Mouse (Mus musculus) intestine, embryonic 16.5 days (tissue): ENCODE measurements at regions not wholly inside any gene's neighbourhood (a gene's known extent, or its start where the extent isn't known, plus 50 kb on each side); places are given as distances from the start of the nearest gene placed in this dataset.
A peak's percentile ranks its signal among the peaks of the same experiment; 100 is the strongest.

Experiments used
- ATAC-seq: fragments of 200-750 bp; cut with Nextera tagmentation; 2 replicates; pipeline ENCODE4 v1.8.0; 2017; ENCODE audit warnings: moderate TSS enrichment, moderate library complexity
- H3K27ac ChIP-seq: fragments of 300-500 bp; sonication (generic); 2 replicates; pipeline ENCODE4 v1.5.1; 2014; ENCODE audit warnings: mild to moderate bottlenecking, low read length
- H3K27me3 ChIP-seq: fragments of 300-500 bp; sonication (generic); replicated peaks from 2 replicates; pipeline ENCODE4 v1.6.1; 2014; ENCODE audit warnings: low read length, control low read depth, mixed read lengths; ENCODE audit not compliant: control insufficient read depth, insufficient read depth
- H3K36me3 ChIP-seq: fragments of 300-500 bp; sonication (generic); 2 replicates; pipeline ENCODE4 v1.6.1; 2014; ENCODE audit warnings: low read length, control low read depth; ENCODE audit not compliant: control insufficient read depth, insufficient read depth
- H3K4me1 ChIP-seq: fragments of 300-500 bp; sonication (generic); 2 replicates; pipeline ENCODE4 v1.6.1; 2014; ENCODE audit warnings: low read length, control low read depth, mixed read lengths; ENCODE audit not compliant: control insufficient read depth, insufficient read depth
- H3K4me2 ChIP-seq: fragments of 300-500 bp; sonication (generic); 2 replicates; pipeline ENCODE4 v1.6.1; 2014; ENCODE audit warnings: low read depth, low read length, control low read depth
- H3K4me3 ChIP-seq: fragments of 300-500 bp; sonication (generic); 2 replicates; pipeline ENCODE4 v1.5.1; 2014; ENCODE audit warnings: mild to moderate bottlenecking, low read length
- H3K9ac ChIP-seq: fragments of 300-500 bp; sonication (generic); 2 replicates; pipeline ENCODE4 v1.6.1; 2014; ENCODE audit warnings: low read depth, low read length
- H3K9me3 ChIP-seq: fragments of 300-500 bp; sonication (generic); 2 replicates; pipeline ENCODE4 v1.6.1; 2016; ENCODE audit warnings: low read length, control low read depth; ENCODE audit not compliant: control insufficient read depth
- WGBS: fragments of 180-500 bp; shearing (Covaris S2); extraction: QIAGEN DNeasy Blood & Tissue Kit; methylation state at CpG from one replicate; pipeline ENCODE4 v1.1.7; 2014; 5-methylcytosine and 5-hydroxymethylcytosine counted together

GRCm38 (mm10) chr14:80789131-80789530, 805.2 kb downstream of the Olfm4 start:
- ATAC-seq, result no peak
- no peak overlapping the region for H3K9ac ChIP-seq
- no peak overlapping the region for H3K4me3 ChIP-seq
- no peaks in the 10 kb centered on the region for H3K27me3 ChIP-seq
- no peaks in the 10 kb centered on the region for H3K4me1 ChIP-seq
- no peak overlapping the region for H3K27ac ChIP-seq
- WGBS, result 95% methylated on average over 1 of the region's 1 CpGs
- H3K9me3 ChIP-seq, result no peaks in the 10 kb centered on the region
- H3K36me3 ChIP-seq, result no peaks in the 10 kb centered on the region
- no peak overlapping the region for H3K4me2 ChIP-seq

DNA sequence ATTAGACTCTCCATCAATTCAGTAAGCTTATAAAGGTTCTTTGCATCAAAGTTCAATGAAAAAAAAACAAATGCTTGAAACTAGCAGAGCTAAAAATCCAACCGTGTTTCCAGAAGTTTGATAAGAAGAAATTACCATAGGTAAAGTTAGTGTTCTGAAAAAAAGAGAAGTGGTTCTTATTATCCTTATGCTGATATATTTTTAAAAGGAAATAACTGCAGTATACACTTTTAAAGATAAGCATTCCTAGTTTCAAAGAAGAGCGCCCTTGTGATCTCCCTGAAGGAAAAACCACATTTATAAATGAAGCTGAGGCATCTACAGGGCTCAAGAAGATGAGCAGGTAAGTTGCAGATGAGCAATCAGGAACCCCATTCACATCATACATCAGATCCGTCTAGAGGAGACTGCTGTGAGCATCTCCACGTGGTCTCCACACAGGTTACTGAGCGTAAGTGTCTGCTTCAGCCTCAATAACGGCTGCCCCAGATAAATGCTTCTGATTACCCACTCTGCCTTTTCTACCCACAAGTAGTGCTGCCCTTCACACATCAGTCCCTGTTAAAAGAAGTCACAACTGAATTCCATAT, 815.6 kb downstream of the Olfm4 start:
- Histone ChIP-seq H3K4me1 (no peaks in the 10 kb centered on the region), H3K4me3 (no peak overlapping the region), H3K27ac (no peak overlapping the region), H3K36me3 (no peaks in the 10 kb centered on the region), H3K9ac (no peak overlapping the region), H3K27me3 (no peaks in the 10 kb centered on the region), H3K4me2 (no peak overlapping the region), H3K9me3 (no peaks in the 10 kb centered on the region)
- WGBS, result 85% methylated on average over 6 of the region's 6 CpGs
- no peak for ATAC-seq

DNA sequence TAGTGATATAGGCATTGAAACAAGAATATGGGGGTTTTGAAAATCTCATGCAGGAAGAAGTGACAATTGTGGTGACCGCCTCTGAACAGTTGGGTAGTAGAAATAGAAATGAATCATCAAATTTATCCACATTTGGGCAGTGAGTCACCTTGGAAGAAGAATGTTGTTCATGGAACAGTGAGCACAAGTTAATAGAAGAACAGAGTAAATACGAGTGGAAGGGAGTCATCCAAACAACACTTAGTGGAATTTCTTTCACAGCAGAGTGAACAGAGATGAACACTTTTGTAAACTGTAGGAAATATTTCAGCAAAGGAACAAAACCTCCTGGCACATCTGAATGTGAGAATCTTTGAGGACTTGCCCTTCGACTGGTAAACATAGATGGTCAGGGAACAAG, 846.6 kb downstream of the Olfm4 start:
- Histone ChIP-seq H3K36me3 (no peaks in the 10 kb centered on the region), H3K9me3 (no peaks in the 10 kb centered on the region), H3K9ac (no peak overlapping the region), H3K27ac (no peak overlapping the region), H3K4me2 (no peak overlapping the region), H3K4me3 (no peak overlapping the region), H3K4me1 (no peaks in the 10 kb centered on the region), H3K27me3 (no peaks in the 10 kb centered on the region)
- 77% methylated on average over 3 of the region's 3 CpGs for WGBS
- no peak for ATAC-seq

- Histone ChIP-seq H3K4me2 (no peak overlapping the region), H3K4me3 (no peak overlapping the region), H3K4me1 (no peaks in the 10 kb centered on the region), H3K27ac (no peak overlapping the region), H3K36me3 (no peaks in the 10 kb centered on the region), H3K27me3 (no peaks in the 10 kb centered on the region), H3K9ac (no peak overlapping the region), H3K9me3 (no peaks in the 10 kb centered on the region)
- WGBS, result 81% methylated on average over 4 of the region's 4 CpGs
- ATAC-seq, result no peak
These were observed 860.7 kb downstream of the Olfm4 start for GRCm38 (mm10) chr14:80844550-80844949.

- no peaks in the 10 kb centered on the region for H3K9me3 ChIP-seq
- peak; percentile 84 for ATAC-seq
- no peak overlapping the region for H3K9ac ChIP-seq
- no peak overlapping the region for H3K27ac ChIP-seq
- no peaks in the 10 kb centered on the region for H3K36me3 ChIP-seq
- H3K27me3 ChIP-seq, result no peaks in the 10 kb centered on the region
- H3K4me3 ChIP-seq, result no peak overlapping the region
- no peaks in the 10 kb centered on the region for H3K4me1 ChIP-seq
- 32% methylated on average over 14 of the region's 14 CpGs for WGBS
- H3K4me2 ChIP-seq, result no peak overlapping the region
These were observed 861.8 kb downstream of the Olfm4 start for GRCm38 (mm10) chr14:80845576-80846269.

DNA sequence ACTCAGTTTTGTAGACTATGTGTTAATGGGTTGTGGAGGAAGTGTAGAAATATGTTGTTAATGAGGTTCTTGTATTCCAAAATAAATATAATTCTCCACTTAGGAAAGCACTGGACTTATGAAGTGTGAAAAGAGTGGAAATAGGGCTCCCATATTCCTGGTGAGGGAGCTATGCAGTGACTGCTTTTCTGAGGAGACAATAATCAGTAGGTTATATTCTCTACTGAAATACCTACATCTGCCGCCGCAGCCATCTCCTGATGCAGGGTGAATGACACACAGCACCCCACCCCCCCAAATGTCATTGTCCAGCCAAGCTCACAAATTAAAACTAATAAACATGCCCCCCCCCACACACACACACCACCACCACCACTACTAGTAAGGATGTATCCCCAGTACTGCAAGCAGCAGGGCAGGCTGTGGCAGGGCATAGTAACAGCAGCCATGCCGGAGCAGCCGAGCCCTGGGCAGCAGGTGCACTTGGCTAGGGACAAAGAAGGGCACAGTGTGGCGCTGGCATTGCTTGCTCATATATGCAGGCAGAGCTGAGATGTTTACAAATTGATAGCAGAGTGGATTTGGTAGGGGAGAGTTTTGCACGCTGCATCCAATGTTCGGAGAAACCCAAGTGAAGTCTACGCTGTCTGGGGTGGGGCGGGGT, 862.7 kb downstream of the Olfm4 start:
- Histone ChIP-seq H3K9me3 (no peaks in the 10 kb centered on the region), H3K9ac (no peak overlapping the region), H3K4me3 (no peak overlapping the region), H3K27me3 (no peaks in the 10 kb centered on the region), H3K4me1 (no peaks in the 10 kb centered on the region), H3K36me3 (no peaks in the 10 kb centered on the region), H3K4me2 (no peak overlapping the region), H3K27ac (no peak overlapping the region)
- ATAC-seq, result no peak
- WGBS, result 81% methylated on average over 9 of the region's 9 CpGs
